Mouse (Mus musculus) adrenal gland, adult (tissue): ENCODE results near the gene Tmem135.

Experiments used
- DNase-seq, 2 experiments: peaks; one replicate each; pipeline ENCODE4 v3.0.0; 2022 to 2023; ENCODE audit warnings: low spot score in 1 of 2; ENCODE audit not compliant: inconsistent age in 2 of 2

The Tmem135 gene

GRCm38 (mm10) chr7:89126063-89126882 is 277.7 kb downstream of the Tmem135 start:
- peak; percentile 38 to 82 for DNase-seq

DNA sequence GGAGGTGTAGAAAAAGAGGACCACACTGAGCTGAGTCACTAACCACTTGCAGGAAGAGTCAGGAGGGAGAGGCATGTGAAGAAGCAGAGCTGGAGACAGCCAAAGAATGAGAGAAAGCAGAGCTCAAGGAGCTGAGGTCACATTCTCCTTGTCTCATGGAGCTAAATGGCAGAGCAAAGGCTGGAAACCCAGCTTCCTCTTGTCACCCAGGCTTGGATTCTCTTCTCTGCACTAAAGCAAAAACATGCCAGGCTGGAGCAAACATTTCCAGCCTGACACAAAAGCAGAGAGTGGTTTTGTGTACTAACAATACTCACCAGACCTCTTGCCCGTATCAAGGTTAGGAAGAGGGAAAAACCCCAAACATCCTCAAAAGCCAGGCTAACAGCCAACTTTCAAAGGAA is 287.8 kb downstream of the Tmem135 start:
- DNase-seq, result peak in 1 of 2 experiments; percentile 29

GRCm38 (mm10) chr7:89115633-89116032 is 288.4 kb downstream of the Tmem135 start:
- peak; percentile 15 to 54 for DNase-seq

GRCm38 (mm10) chr7:89106421-89106820 is 297.6 kb downstream of the Tmem135 start:
- DNase-seq, result no peak

GRCm38 (mm10) chr7:89099756-89100155 is 304.3 kb downstream of the Tmem135 start:
- DNase-seq, result peak; percentile 5 to 61
